Mouse (Mus musculus): ENCODE measurements around the gene Rnf103. TPM values are rescaled to one million over a fixed set of nuclear protein-coding genes. Genes with fewer than 3 reads are reported as not detected.

Gene Rnf103
- total and polyA plus RNA-seq, 3 experiments = 4.2 to 7.0 (median 6.0) TPM

DNA sequence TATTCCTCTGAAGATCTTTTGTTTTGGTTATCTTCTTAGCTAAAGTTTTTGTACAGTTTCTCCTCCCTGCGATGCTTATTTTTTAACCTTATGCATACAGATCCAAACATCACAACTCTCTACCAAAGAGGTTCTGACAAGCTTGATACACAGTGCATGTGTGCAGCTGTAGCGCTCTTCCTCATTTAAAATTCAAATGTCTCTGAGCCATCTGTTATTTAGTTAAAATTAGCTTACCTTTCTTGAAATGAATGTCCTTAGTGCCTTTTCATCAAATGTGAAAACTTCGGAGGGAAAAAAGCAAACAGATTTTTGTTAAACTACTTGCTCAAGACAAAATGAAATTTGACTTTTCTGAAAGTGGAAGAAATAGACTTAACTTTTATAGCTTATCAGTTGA, 28.5 kb upstream of the Rnf103 start:
- peaks cover 3% of the 10 kb centered on the region for H3K9me3 ChIP-seq (replicated peaks; ENCODE audit: low read length)
- no peak overlapping the region for H3K27ac ChIP-seq (ENCODE audit: insufficient read depth, low read depth)
- peaks cover 0 to 22% of the 10 kb centered on the region in 2 experiments; a peak in 2 of 4 replicates for H3K4me1 ChIP-seq (ENCODE audit: control insufficient read depth in 1 of 2, insufficient read depth in 2 of 2)
- H3K27me3 ChIP-seq (replicated peaks) = no peaks in the 10 kb centered on the region
- in situ Hi-C loops (cut with MboI; ENCODE audit: low pct_ligation_motif_present, low pct_unique_long_range_greater_than_20kb, low sequenced_read_pairs) (no loop called here), dilution Hi-C loops (cut with MboI; ENCODE audit: extremely low pct_ligation_motif_present, extremely low pct_unique_long_range_greater_than_20kb, low sequenced_read_pairs) (no loop called here)
- peak; percentile 44 for DNase-seq (ENCODE audit: extremely low read depth)
- H3K4me2 ChIP-seq (ENCODE audit: insufficient read depth, low read depth, poor library complexity, severe bottlenecking) = peak overlapping the region; percentile 50; the same call in 1 of the 2 replicates
- no peaks in the 10 kb centered on the region for H3K36me3 ChIP-seq (replicated peaks in 1 of 2; ENCODE audit: control insufficient read depth in 1 of 2, insufficient read depth in 1 of 2, low read length in 1 of 2)
- no peaks in the 10 kb centered on the region for H3K79me2 ChIP-seq (replicated peaks; ENCODE audit: control insufficient read depth, extremely low read depth, insufficient read depth, poor library complexity, severe bottlenecking)
- TF ChIP-seq ETS1 (conservative IDR thresholded peaks at IDR 0.05; ENCODE audit: low read depth, low read length) (peak; percentile 64; the same call in 1 of the 2 replicates), TCF12 (IDR thresholded peaks at IDR 0.05; ENCODE audit: low read depth, low read length) (peak; percentile 72), IRF4 (IDR thresholded peaks at IDR 0.05; ENCODE audit: low read depth, low read length) (peak; percentile 91), JUND (conservative IDR thresholded peaks at IDR 0.05; ENCODE audit: low read depth, low read length) (peak; percentile 93), MYC (IDR thresholded peaks at IDR 0.05; ENCODE audit: low read depth, low read length) (0 out of 2 replicates have a peak, but pooled peaks have one; percentile 41), KAT2A (IDR thresholded peaks at IDR 0.05; ENCODE audit: insufficient replicate concordance, low read length) (no peak), MAZ (IDR thresholded peaks at IDR 0.05; ENCODE audit: low read depth, low read length) (no peak), BHLHE40 (IDR thresholded peaks at IDR 0.05; ENCODE audit: low read depth, low read length) (peak; percentile 28; the same call in 1 of the 2 replicates), ZNF384 (IDR thresholded peaks at IDR 0.05; ENCODE audit: low read depth, low read length) (no peak), MEF2A (IDR thresholded peaks at IDR 0.05; ENCODE audit: borderline replicate concordance, low read depth, low read length) (peak; percentile 85), RAD21 (IDR thresholded peaks at IDR 0.05; ENCODE audit: low read depth, low read length) (no peak), ELF1 (IDR thresholded peaks at IDR 0.05; ENCODE audit: low read depth, low read length) (peak; percentile 35; the same call in 1 of the 2 replicates), USF1 (IDR thresholded peaks at IDR 0.05; ENCODE audit: low read depth, low read length) (no peak), EP300 (IDR thresholded peaks at IDR 0.05; ENCODE audit: low read length) (peak; percentile 84), CTCF (conservative IDR thresholded peaks at IDR 0.05 in 1 of 2, IDR thresholded peaks at IDR 0.05 in 1 of 2; ENCODE audit: low read depth in 2 of 2, low read length in 2 of 2) (no peak), JUN (IDR thresholded peaks at IDR 0.05; ENCODE audit: insufficient read depth, low read depth, low read length) (peak; percentile 75)
- no peak overlapping the region; the same call in 1 of the 2 replicates for H3K9ac ChIP-seq (ENCODE audit: insufficient read depth, low read depth)
- no peak overlapping the region for H3K4me3 ChIP-seq (replicated peaks in 1 of 3; ENCODE audit: low read depth in 2 of 3, low read length in 2 of 3, poor library complexity in 1 of 3)

DNA sequence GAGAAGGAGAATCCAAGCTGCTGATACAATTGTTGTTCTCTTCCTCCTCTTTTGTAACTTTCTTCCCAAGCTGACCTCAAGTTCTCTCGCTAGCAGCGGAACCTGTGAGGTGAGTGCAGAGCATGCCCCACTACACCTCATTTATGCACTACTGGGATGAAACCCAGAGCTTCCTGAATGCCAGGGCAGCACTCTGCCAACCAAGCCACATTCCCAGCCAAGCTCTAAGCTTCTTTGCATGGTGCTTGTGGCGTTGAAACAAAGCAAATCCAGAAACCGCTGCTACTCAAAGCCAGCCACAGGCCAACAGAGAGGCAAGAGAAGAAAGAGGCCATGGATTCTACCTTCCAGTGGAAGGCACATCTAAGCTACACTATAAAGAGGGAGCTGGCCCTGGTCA, 25.9 kb upstream of the Rnf103 start:
- in situ Hi-C loops (cut with MboI; ENCODE audit: low pct_ligation_motif_present, low pct_unique_long_range_greater_than_20kb, low sequenced_read_pairs) (no loop called here), dilution Hi-C loops (cut with MboI; ENCODE audit: extremely low pct_ligation_motif_present, extremely low pct_unique_long_range_greater_than_20kb, low sequenced_read_pairs) (no loop called here)
- TF ChIP-seq CHD2 (IDR thresholded peaks at IDR 0.05; ENCODE audit: low read length) (no peak), BHLHE40 (IDR thresholded peaks at IDR 0.05; ENCODE audit: low read depth, low read length) (no peak), POLR2AphosphoS2 (IDR thresholded peaks at IDR 0.05; ENCODE audit: low read depth, low read length) (no peak), TCF12 (IDR thresholded peaks at IDR 0.05; ENCODE audit: low read depth, low read length) (no peak), HCFC1 (IDR thresholded peaks at IDR 0.05; ENCODE audit: low read depth, low read length) (no peak), JUND (conservative IDR thresholded peaks at IDR 0.05; ENCODE audit: low read depth, low read length) (no peak), RCOR1 (conservative IDR thresholded peaks at IDR 0.05; ENCODE audit: low read depth, low read length) (no peak)
- no peak overlapping the region for H3K27ac ChIP-seq (ENCODE audit: insufficient read depth, low read depth)
- H3K4me1 ChIP-seq (ENCODE audit: control insufficient read depth in 1 of 2, insufficient read depth in 2 of 2) = peaks cover 0 to 24% of the 10 kb centered on the region in 2 experiments; a peak in 2 of 4 replicates
- no peak overlapping the region for H3K9ac ChIP-seq (ENCODE audit: insufficient read depth, low read depth)
- DNase-seq (ENCODE audit: extremely low read depth) = no peak
- peaks cover 6% of the 10 kb centered on the region for H3K9me3 ChIP-seq (replicated peaks; ENCODE audit: low read length)
- H3K36me3 ChIP-seq (replicated peaks in 1 of 2; ENCODE audit: control insufficient read depth in 1 of 2, insufficient read depth in 1 of 2, low read length in 1 of 2) = no peaks in the 10 kb centered on the region
- H3K27me3 ChIP-seq (replicated peaks) = no peaks in the 10 kb centered on the region
- no peak overlapping the region for H3K4me2 ChIP-seq (ENCODE audit: insufficient read depth, low read depth, poor library complexity, severe bottlenecking)
- no peaks in the 10 kb centered on the region for H3K79me2 ChIP-seq (replicated peaks; ENCODE audit: control insufficient read depth, extremely low read depth, insufficient read depth, poor library complexity, severe bottlenecking)
- no peak overlapping the region for H3K4me3 ChIP-seq (replicated peaks in 1 of 3; ENCODE audit: low read depth in 2 of 3, low read length in 2 of 3, poor library complexity in 1 of 3)

Data from CH12.LX (cell line).